Mouse (Mus musculus): ENCODE measurements around the gene Cit.
A peak's percentile ranks its signal among the peaks of the same experiment; 100 is the strongest.

Gene Cit

GRCm38 (mm10) chr5:115852431-115852830 is 7.4 kb downstream of the Cit start:
- no peak for DNase-seq

DNA sequence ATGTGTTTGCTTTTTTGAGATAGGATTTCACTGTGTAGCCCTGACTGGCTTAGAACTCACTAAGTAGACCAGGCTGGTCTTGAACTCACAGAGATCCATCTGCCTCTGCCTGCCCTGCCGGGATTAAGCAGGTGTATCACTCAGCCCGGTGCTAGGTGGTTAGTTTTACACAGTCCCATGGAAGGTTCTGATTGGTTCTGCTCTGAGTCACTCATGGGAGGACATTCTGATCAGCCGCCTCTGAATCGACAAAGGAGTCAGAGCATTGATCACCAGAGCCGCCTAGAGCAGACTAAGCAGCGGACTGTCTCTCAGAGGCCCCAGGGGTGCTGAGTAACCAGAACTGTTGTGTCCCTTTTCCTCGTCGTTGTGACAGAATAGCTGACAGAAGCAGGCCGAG is 8.6 kb downstream of the Cit start:
- DNase-seq: no peak

DNA sequence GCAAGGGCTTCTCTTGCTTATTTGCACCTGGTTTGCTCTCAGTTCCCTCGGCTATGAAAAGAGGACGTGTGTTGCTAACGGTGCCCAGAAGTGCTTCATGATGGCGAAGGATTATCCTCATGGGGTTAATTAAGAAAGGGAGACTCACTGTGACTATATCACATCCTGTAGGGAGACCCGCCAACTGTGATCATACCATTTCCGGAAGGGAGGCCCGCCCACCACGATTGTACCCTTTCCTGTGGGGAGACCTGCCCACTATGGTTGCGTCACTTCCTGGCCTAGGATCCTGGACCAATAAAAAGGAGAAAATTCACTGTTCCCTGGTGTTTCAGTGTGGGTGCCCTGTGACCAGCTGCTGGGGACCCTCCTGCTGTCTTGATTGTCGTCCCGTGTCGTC is 9.3 kb downstream of the Cit start:
- no peak for DNase-seq

- DNase-seq: no peak
Measured at GRCm38 (mm10) chr5:115858652-115859051, 13.6 kb downstream of the Cit start.

GRCm38 (mm10) chr5:115859461-115859860 is 14.4 kb downstream of the Cit start:
- DNase-seq: no peak

DNA sequence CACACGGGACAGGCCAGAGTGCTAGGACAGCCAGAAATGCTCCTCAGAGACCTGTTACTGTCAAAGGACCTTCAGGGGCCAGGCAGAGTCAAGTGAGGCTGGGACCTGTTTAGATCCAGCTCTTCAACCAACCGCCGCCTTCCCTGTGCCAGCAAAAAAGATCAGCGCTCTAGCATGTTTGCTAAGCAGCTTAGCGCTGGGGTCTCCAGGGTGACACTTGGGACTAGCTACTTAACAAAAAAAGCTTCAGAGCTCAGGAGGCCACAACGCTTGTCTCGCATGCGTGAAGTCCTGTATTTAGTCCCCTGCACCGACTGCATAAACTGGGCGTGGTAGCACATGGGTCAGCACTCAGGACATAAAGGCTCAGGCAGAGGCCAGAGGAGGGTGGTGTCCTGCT is 16.9 kb downstream of the Cit start:
- no peak for DNase-seq

GRCm38 (mm10) chr5:115862439-115862838 is 17.4 kb downstream of the Cit start:
- DNase-seq: no peak

- no peak for DNase-seq
Measured at GRCm38 (mm10) chr5:115866296-115866695, 21.2 kb downstream of the Cit start.

DNA sequence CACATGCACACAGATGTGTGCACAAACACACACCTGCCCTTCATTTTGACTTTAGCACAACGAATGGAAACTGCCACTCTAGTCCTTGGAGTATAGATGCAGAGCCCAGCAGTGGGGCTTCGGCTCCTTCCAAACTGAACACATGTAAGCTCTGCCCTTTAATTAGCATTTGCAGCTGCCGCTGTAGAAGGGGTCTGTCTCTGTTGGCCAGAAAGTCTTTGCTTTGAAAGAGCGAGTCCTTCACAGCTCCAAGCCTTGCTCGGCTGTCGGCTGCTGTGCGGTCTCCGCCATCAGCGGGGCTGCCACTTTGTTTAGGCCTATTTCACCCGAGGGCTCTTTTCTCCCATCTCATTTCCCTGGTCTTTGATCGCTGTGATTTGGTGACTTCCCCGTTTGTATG is 23.5 kb downstream of the Cit start:
- no peak for DNase-seq

- no peak for DNase-seq
Measured at GRCm38 (mm10) chr5:115869198-115869597, 24.1 kb downstream of the Cit start.

- no peak for DNase-seq
Measured at GRCm38 (mm10) chr5:115871153-115871552, 26.1 kb downstream of the Cit start.

GRCm38 (mm10) chr5:115872106-115872505 is 27.0 kb downstream of the Cit start:
- DNase-seq: no peak

DNA sequence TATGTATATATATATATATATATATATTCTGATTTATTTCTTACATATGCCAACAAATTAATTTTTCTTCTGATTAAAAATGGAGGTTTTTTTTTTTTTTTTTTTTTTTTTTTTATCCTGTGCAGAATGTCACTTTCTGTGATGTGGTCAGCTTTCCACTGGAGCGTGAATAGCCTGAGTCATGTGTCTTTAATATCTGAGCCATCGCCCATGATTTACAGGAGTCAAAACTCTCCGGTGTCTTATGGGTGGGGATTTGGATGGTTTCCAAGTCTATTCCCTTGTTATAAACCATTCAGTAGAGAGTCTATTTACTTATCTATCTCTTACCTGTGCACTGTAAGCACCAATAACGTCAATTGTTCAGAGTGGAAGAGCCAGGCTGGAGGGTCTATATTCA is 27.9 kb downstream of the Cit start:
- DNase-seq: no peak

GRCm38 (mm10) chr5:115877425-115877824 is 32.3 kb downstream of the Cit start:
- DNase-seq: no peak

GRCm38 (mm10) chr5:115882165-115882564 is 37.1 kb downstream of the Cit start:
- no peak for DNase-seq

DNA sequence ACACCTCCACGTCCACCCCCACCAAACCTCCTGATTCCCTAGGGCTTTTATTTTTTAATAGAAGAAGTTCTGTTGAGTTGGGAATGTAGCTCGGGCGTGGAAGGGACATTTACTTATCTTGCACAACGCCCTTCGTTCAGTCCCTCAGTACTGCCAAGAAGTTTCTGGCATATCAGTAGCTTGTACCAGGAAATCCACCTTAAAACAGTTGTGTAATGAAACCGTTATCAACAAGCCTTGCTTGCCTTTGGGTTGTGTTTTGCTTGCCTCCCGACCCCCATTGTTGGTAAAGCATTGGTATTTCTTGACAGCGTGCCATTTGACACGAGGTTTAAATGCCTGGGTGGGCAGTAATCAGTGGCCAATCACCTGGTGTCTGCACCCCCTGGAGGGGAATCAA is 39.4 kb downstream of the Cit start:
- DNase-seq: no peak

- no peak for DNase-seq
Measured at GRCm38 (mm10) chr5:115893772-115894171, 48.7 kb downstream of the Cit start.

- DNase-seq: no peak
Measured at GRCm38 (mm10) chr5:115897036-115897435, 52.0 kb downstream of the Cit start.

GRCm38 (mm10) chr5:115907037-115908009 is 62.2 kb downstream of the Cit start:
- peak; percentile 84 for DNase-seq

DNA sequence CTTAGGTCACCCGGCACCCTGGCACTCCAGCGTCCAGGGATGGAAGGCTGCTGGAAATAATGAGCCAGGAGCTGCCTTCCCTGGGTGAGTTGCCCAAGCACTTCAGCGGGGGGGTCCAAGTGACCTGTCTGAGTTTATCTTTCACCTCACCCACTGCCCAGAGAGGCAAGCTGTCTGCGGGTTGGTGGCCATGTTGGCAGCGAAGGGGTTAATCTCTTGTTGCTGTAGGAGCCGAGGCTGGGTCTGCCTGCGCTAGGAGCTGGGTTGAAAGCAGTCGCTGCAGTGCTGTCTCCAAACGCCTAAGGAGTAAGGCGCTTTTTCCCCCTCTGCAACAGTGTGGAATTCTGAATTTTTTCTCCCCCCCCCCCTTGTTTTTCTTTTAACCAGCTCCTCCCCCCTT is 63.2 kb downstream of the Cit start:
- DNase-seq: peak; percentile 74

DNA sequence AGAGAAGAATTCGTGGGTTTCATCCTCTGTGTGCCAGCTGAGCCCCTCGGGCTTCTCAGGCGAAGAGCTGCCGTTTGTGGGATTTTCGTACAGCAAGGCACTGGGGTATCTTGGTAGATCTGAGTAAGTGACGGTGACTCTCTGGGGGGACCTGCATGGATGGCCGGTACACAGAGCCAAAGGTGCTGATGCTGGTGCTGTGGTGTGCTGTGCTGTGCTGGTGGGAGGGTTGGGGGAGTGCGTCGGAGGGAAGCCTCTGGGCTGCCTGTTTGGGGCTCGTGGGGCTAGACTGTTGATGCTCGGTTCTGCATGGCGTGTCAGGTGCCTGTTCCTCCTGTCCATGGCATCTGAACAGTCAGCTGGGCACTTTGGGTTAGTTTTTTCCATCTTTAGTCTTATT is 63.6 kb downstream of the Cit start:
- DNase-seq: peak; percentile 51

DNA sequence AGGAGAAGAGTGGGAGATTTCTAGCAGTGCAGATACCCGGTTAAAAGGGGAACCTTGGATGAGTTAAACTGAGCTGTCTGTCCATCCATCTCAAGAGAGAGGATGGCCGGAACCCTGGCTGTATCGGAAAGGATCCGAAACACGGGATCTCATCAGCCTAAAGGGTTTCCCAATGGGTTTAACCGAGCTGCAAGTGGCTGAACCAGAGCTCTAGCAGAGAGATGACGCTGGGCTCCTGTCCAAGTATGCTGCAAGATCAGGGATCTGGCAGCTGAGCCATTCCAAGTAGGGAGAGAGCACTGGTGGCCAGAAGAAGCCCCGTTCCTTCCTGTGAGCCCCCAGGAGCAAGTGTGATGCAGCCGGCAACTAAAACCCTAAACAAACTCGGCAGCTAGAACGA is 64.0 kb downstream of the Cit start:
- peak; percentile 77 for DNase-seq

- no peak for DNase-seq
Measured at GRCm38 (mm10) chr5:115910491-115910890, 65.4 kb downstream of the Cit start.

DNA sequence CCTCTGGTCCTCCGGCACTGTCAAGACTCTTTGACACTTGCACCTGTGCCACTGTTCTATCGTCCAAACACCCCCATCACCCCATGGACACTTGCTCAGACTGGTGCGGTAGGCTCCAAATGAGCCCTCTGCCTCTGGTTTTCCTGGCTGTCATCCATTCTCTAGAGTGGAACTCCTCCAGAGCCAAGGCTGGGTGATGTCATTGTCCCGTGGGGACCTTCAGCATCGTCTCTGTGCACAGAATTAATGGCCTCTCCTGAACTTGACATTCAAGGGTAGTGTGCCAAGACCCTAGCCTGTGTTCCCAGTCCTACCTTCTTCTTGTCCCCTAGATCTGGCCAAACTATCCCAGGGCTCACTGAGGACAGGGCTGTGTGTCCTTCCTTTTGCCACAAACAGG is 70.4 kb downstream of the Cit start:
- DNase-seq: no peak

DNA sequence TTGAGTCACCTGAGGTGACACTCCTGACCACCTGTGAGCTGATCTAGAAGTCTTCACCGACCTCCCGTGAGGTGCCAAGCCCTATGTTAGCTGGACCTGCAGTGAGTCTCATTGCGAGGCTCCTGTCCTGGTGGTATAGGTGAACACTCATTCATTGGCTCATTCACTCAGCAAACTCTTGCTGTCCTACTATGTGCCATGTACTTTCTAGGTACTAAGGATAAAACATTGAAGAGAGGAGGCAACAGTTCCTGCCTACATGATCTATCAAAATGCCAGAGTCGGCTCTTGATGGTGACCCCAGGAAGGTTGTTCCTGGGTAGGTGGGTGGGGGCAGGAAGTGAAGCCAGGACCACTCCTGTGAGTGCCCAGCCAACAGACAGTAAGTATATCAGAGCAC is 72.9 kb downstream of the Cit start:
- no peak for DNase-seq
